Mouse (Mus musculus) heart, embryonic 13.5 days (tissue): ENCODE results near the gene Aadat. TPM values are rescaled to one million over a fixed set of nuclear protein-coding genes. Genes with fewer than 3 reads are reported as not detected.
"Not testable (repeated sequence)": the region's sequence is repeated elsewhere in the genome, so short reads cannot be mapped to it uniquely, and the experiment has no call there.

ENCODE experiments used
- ATAC-seq: fragments of 200-750 bp; cut with Nextera tagmentation; 2 replicates; pipeline ENCODE4 v1.8.0; 2017; ENCODE audit warnings: moderate TSS enrichment; ENCODE audit not compliant: insufficient number of reproducible peaks, low FRiP score, low TSS enrichment; ENCODE audit errors: extremely low read depth
- H3K27ac ChIP-seq: fragments of 300-500 bp; sonication (generic); replicated peaks from 2 replicates; pipeline ENCODE4 v1.5.1; 2015; ENCODE audit warnings: moderate library complexity, mild to moderate bottlenecking, inconsistent platforms
- H3K27me3 ChIP-seq: fragments of 300-500 bp; sonication (generic); replicated peaks from 2 replicates; pipeline ENCODE4 v1.6.1; 2015; ENCODE audit warnings: mild to moderate bottlenecking, inconsistent platforms
- H3K36me3 ChIP-seq: fragments of 300-500 bp; sonication (generic); 2 replicates; pipeline ENCODE4 v1.6.1; 2015; ENCODE audit warnings: mild to moderate bottlenecking, inconsistent platforms
- H3K4me1 ChIP-seq: fragments of 300-500 bp; sonication (generic); 2 replicates; pipeline ENCODE4 v1.6.1; 2015; ENCODE audit warnings: inconsistent platforms
- H3K4me2 ChIP-seq: fragments of 300-500 bp; sonication (generic); 2 replicates; pipeline ENCODE4 v1.6.1; 2015; ENCODE audit warnings: inconsistent platforms, mild to moderate bottlenecking, moderate library complexity
- H3K4me3 ChIP-seq: fragments of 300-500 bp; sonication (generic); 2 replicates; pipeline ENCODE4 v1.5.1; 2015; ENCODE audit warnings: moderate library complexity, mild to moderate bottlenecking, inconsistent platforms
- H3K9ac ChIP-seq: fragments of 300-500 bp; sonication (generic); 2 replicates; pipeline ENCODE4 v1.6.1; 2015; ENCODE audit warnings: inconsistent platforms, mild to moderate bottlenecking, moderate library complexity
- H3K9me3 ChIP-seq: fragments of 300-500 bp; sonication (generic); 2 replicates; pipeline ENCODE4 v1.6.1; 2016; ENCODE audit warnings: inconsistent platforms
- WGBS: fragments of 180-500 bp; shearing (Covaris S2); methylation state at CpG from one replicate; pipeline ENCODE4 v1.1.7; 2015; ENCODE audit warnings: mixed read lengths; 5-methylcytosine and 5-hydroxymethylcytosine counted together
- polyA plus RNA-seq: library from polyadenylated mRNA; unstranded; fragments of >200 nt; fragmentation: Nextera tagmentation; extraction: Ambion mirVana; gene quantifications from 2 replicates; pipeline ENCODE4 v1.2.1, GENCODE M21; 2015

Gene Aadat
- polyA plus RNA-seq, 1 experiment from 2014 or later, result not detected

GRCm38 (mm10) chr8:60577231-60577630 is 71.5 kb downstream of the Aadat start:
- Histone ChIP-seq H3K4me1 (no peaks in the 10 kb centered on the region), H3K27me3 (no peaks in the 10 kb centered on the region), H3K9ac (no peak overlapping the region), H3K4me2 (no peak overlapping the region), H3K4me3 (no peak overlapping the region), H3K9me3 (no peaks in the 10 kb centered on the region), H3K36me3 (no peaks in the 10 kb centered on the region), H3K27ac (no peak overlapping the region)
- 53% methylated on average over 1 of the region's 1 CpGs for WGBS
- no peak for ATAC-seq

GRCm38 (mm10) chr8:60583369-60583768 is 77.6 kb downstream of the Aadat start:
- WGBS, result 45% methylated on average over 2 of the region's 2 CpGs
- no peaks in the 10 kb centered on the region for H3K4me1 ChIP-seq
- H3K27me3 ChIP-seq, result no peaks in the 10 kb centered on the region
- ATAC-seq, result no peak
- H3K9me3 ChIP-seq, result no peaks in the 10 kb centered on the region
- no peak overlapping the region for H3K4me2 ChIP-seq
- no peak overlapping the region for H3K4me3 ChIP-seq
- H3K27ac ChIP-seq, result no peak overlapping the region
- no peaks in the 10 kb centered on the region for H3K36me3 ChIP-seq
- no peak overlapping the region for H3K9ac ChIP-seq

- H3K9ac ChIP-seq, H3K9me3 ChIP-seq, H3K27me3 ChIP-seq, H3K4me1 ChIP-seq, H3K27ac ChIP-seq, H3K4me3 ChIP-seq, H3K4me2 ChIP-seq, ATAC-seq, H3K36me3 ChIP-seq: not testable (repeated sequence)
- 65% methylated on average over 29 of the region's 29 CpGs for WGBS
These were observed 85.8 kb downstream of the Aadat start for GRCm38 (mm10) chr8:60591352-60592105.

- no peak overlapping the region for H3K4me2 ChIP-seq
- H3K4me3 ChIP-seq, result no peak overlapping the region
- no peaks in the 10 kb centered on the region for H3K36me3 ChIP-seq
- H3K27me3 ChIP-seq, result no peaks in the 10 kb centered on the region
- no peak overlapping the region for H3K27ac ChIP-seq
- 52% methylated on average over 3 of the region's 3 CpGs for WGBS
- no peak for ATAC-seq
- H3K9ac ChIP-seq, result no peak overlapping the region
- H3K9me3 ChIP-seq, result no peaks in the 10 kb centered on the region
- H3K4me1 ChIP-seq, result no peaks in the 10 kb centered on the region
These were observed 89.0 kb downstream of the Aadat start for GRCm38 (mm10) chr8:60594761-60595160.

Other genes starting within 250 kb of the Aadat start
- not detected in 2 replicates for gene Gm10283, start 2.7 kb upstream of the Aadat start, polyA plus RNA-seq
- 0.64 and 0.89 TPM in 2 replicates for gene Mfap3l, start 126.9 kb downstream of the Aadat start, polyA plus RNA-seq